Mouse (Mus musculus): ENCODE measurements at regions not wholly inside any gene's neighbourhood (a gene's known extent, or its start where the extent isn't known, plus 50 kb on each side); places are given as distances from the start of the nearest gene placed in this dataset.

GRCm38 (mm10) chr7:115086542-115087448, 343.3 kb downstream of the Insc start:
- Histone ChIP-seq H3K4me1 (replicated peaks) (no peaks in the 10 kb centered on the region), H3K27ac (no peak overlapping the region), H3K9ac (no peak overlapping the region), H3K4me2 (no peak overlapping the region), H3K9me3 (no peaks in the 10 kb centered on the region), H3K27me3 (peaks cover 29% of the 10 kb centered on the region), H3K36me3 (no peaks in the 10 kb centered on the region), H3K4me3 (no peak overlapping the region)
- no peak for ATAC-seq (ENCODE audit: low FRiP score)
- 85% methylated on average over 4 of the region's 4 CpGs for WGBS

GRCm38 (mm10) chr7:115092481-115093050, 349.1 kb downstream of the Insc start:
- no peak overlapping the region for H3K27ac ChIP-seq
- H3K9me3 ChIP-seq: no peaks in the 10 kb centered on the region
- no peak overlapping the region for H3K4me2 ChIP-seq
- H3K36me3 ChIP-seq: no peaks in the 10 kb centered on the region
- no peak overlapping the region for H3K9ac ChIP-seq
- ATAC-seq (ENCODE audit: low FRiP score): no peak
- WGBS: 74% methylated on average over 3 of the region's 3 CpGs
- no peak overlapping the region for H3K4me3 ChIP-seq
- H3K4me1 ChIP-seq (replicated peaks): no peaks in the 10 kb centered on the region
- peaks cover 17% of the 10 kb centered on the region for H3K27me3 ChIP-seq

- Histone ChIP-seq H3K4me3 (no peak overlapping the region), H3K36me3 (no peaks in the 10 kb centered on the region), H3K9ac (no peak overlapping the region), H3K9me3 (no peaks in the 10 kb centered on the region), H3K27ac (no peak overlapping the region), H3K27me3 (no peaks in the 10 kb centered on the region), H3K4me1 (replicated peaks) (no peaks in the 10 kb centered on the region), H3K4me2 (no peak overlapping the region)
- no peak for ATAC-seq (ENCODE audit: low FRiP score)
- WGBS: 74% methylated on average over 2 of the region's 2 CpGs
Observed at GRCm38 (mm10) chr7:115106041-115106440, 362.5 kb downstream of the Insc start.

GRCm38 (mm10) chr7:115112282-115112681, 368.8 kb downstream of the Insc start:
- H3K4me1 ChIP-seq (replicated peaks): no peaks in the 10 kb centered on the region
- ATAC-seq (ENCODE audit: low FRiP score): no peak
- no peak overlapping the region for H3K4me3 ChIP-seq
- no peaks in the 10 kb centered on the region for H3K9me3 ChIP-seq
- H3K4me2 ChIP-seq: no peak overlapping the region
- H3K27ac ChIP-seq: no peak overlapping the region
- H3K27me3 ChIP-seq: 0 out of 2 replicates have a peak, but pooled peaks cover 3% of the 10 kb centered on the region
- no peaks in the 10 kb centered on the region for H3K36me3 ChIP-seq
- 62% methylated on average over 3 of the region's 3 CpGs for WGBS
- H3K9ac ChIP-seq: no peak overlapping the region

GRCm38 (mm10) chr7:115123283-115123682, 379.8 kb downstream of the Insc start:
- H3K27me3 ChIP-seq: no peaks in the 10 kb centered on the region
- H3K36me3 ChIP-seq: no peaks in the 10 kb centered on the region
- no peak overlapping the region for H3K4me2 ChIP-seq
- H3K9me3 ChIP-seq: no peaks in the 10 kb centered on the region
- H3K4me3 ChIP-seq: no peak overlapping the region
- ATAC-seq (ENCODE audit: low FRiP score): no peak
- WGBS: 52% methylated on average over 2 of the region's 2 CpGs
- H3K9ac ChIP-seq: no peak overlapping the region
- H3K27ac ChIP-seq: no peak overlapping the region
- H3K4me1 ChIP-seq (replicated peaks): peaks cover 7% of the 10 kb centered on the region

GRCm38 (mm10) chr7:115129001-115129400, 385.5 kb downstream of the Insc start:
- Histone ChIP-seq H3K27ac (no peak overlapping the region), H3K36me3 (no peaks in the 10 kb centered on the region), H3K9ac (no peak overlapping the region), H3K9me3 (no peaks in the 10 kb centered on the region), H3K27me3 (peaks cover 3% of the 10 kb centered on the region; the same call in 1 of the 2 replicates), H3K4me1 (replicated peaks) (peaks cover 22% of the 10 kb centered on the region), H3K4me2 (no peak overlapping the region), H3K4me3 (no peak overlapping the region)
- 21% methylated on average over 3 of the region's 3 CpGs for WGBS
- no peak for ATAC-seq (ENCODE audit: low FRiP score)

- H3K9ac ChIP-seq: no peak overlapping the region
- 54% methylated on average over 10 of the region's 10 CpGs for WGBS
- H3K4me3 ChIP-seq: no peak overlapping the region
- no peaks in the 10 kb centered on the region for H3K9me3 ChIP-seq
- no peak overlapping the region for H3K4me2 ChIP-seq
- no peak overlapping the region for H3K27ac ChIP-seq
- H3K4me1 ChIP-seq (replicated peaks): peaks cover 22% of the 10 kb centered on the region
- no peak for ATAC-seq (ENCODE audit: low FRiP score)
- peaks cover 3% of the 10 kb centered on the region; the same call in 1 of the 2 replicates for H3K27me3 ChIP-seq
- no peaks in the 10 kb centered on the region for H3K36me3 ChIP-seq
Observed at GRCm38 (mm10) chr7:115131259-115131969, 387.9 kb downstream of the Insc start.

GRCm38 (mm10) chr7:115131970-115132551, 388.6 kb downstream of the Insc start:
- H3K27me3 ChIP-seq: peaks cover 3% of the 10 kb centered on the region; the same call in 1 of the 2 replicates
- no peaks in the 10 kb centered on the region for H3K36me3 ChIP-seq
- WGBS: 20% methylated on average over 11 of the region's 11 CpGs
- no peak overlapping the region for H3K9ac ChIP-seq
- H3K27ac ChIP-seq: peak overlapping the region; percentile 23; the same call in 1 of the 2 replicates
- no peak overlapping the region for H3K4me2 ChIP-seq
- H3K9me3 ChIP-seq: no peaks in the 10 kb centered on the region
- H3K4me3 ChIP-seq: no peak overlapping the region
- H3K4me1 ChIP-seq (replicated peaks): peaks cover 22% of the 10 kb centered on the region
- no peak for ATAC-seq (ENCODE audit: low FRiP score)

GRCm38 (mm10) chr7:115132595-115132994, 389.1 kb downstream of the Insc start:
- H3K27me3 ChIP-seq: peaks cover 5% of the 10 kb centered on the region; the same call in 1 of the 2 replicates
- H3K27ac ChIP-seq: peak overlapping the region; percentile 23; the same call in 1 of the 2 replicates
- no peak overlapping the region for H3K4me3 ChIP-seq
- H3K9ac ChIP-seq: no peak overlapping the region
- peaks cover 19% of the 10 kb centered on the region for H3K4me1 ChIP-seq (replicated peaks)
- no peaks in the 10 kb centered on the region for H3K36me3 ChIP-seq
- no peaks in the 10 kb centered on the region for H3K9me3 ChIP-seq
- 83% methylated on average over 3 of the region's 3 CpGs for WGBS
- ATAC-seq (ENCODE audit: low FRiP score): no peak
- no peak overlapping the region for H3K4me2 ChIP-seq

GRCm38 (mm10) chr7:115134926-115135575, 391.6 kb downstream of the Insc start:
- Histone ChIP-seq H3K36me3 (no peaks in the 10 kb centered on the region), H3K4me3 (no peak overlapping the region), H3K9ac (no peak overlapping the region), H3K27ac (no peak overlapping the region), H3K4me1 (replicated peaks) (peaks cover 8% of the 10 kb centered on the region), H3K4me2 (no peak overlapping the region), H3K9me3 (no peaks in the 10 kb centered on the region), H3K27me3 (peaks cover 10% of the 10 kb centered on the region; the same call in 1 of the 2 replicates)
- ATAC-seq (ENCODE audit: low FRiP score): no peak
- WGBS: 77% methylated on average over 3 of the region's 3 CpGs

GRCm38 (mm10) chr7:115140286-115140685, 396.8 kb downstream of the Insc start:
- no peak overlapping the region for H3K4me3 ChIP-seq
- H3K9me3 ChIP-seq: no peaks in the 10 kb centered on the region
- ATAC-seq (ENCODE audit: low FRiP score): peak; percentile 43; the same call in 1 of the 2 replicates
- 52% methylated on average over 3 of the region's 3 CpGs for WGBS
- H3K27ac ChIP-seq: no peak overlapping the region
- no peak overlapping the region for H3K9ac ChIP-seq
- no peaks in the 10 kb centered on the region for H3K36me3 ChIP-seq
- peaks cover 6% of the 10 kb centered on the region; the same call in 1 of the 2 replicates for H3K4me1 ChIP-seq (replicated peaks)
- 0 out of 2 replicates have a peak, but pooled peaks cover 10% of the 10 kb centered on the region for H3K27me3 ChIP-seq
- H3K4me2 ChIP-seq: no peak overlapping the region
